Mouse (Mus musculus) monocyte, adult 2 months (primary cell): ENCODE data around the gene Umad1.

Experiments
- DNase-seq, 2 experiments: peaks; one replicate each; pipeline ENCODE4 v3.0.0; 2022; ENCODE audit warnings: low spot score in 2 of 2, low read depth in 1 of 2

Gene Umad1

DNA sequence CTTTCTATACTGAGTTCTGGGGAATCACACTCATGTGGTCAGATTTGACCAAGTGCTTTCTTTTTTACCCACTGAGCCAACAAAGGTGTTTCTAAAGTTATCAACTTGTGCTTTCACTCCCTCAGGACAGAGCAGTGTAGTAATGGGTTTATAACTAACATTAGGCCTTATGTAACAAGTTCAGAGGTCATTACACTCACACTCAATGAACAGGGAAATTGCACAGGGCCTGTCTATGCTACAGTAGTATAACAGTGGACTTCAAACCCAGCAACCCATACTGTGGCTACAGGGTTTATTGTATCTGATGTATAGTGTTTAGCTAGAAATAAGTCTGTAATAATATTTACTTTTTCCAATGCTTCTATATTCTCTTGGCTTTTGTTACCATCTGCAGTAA, 247.5 kb downstream of the Umad1 start:
- DNase-seq: no peak
